Mouse (Mus musculus) forebrain, embryonic 11.5 days (tissue): ENCODE measurements around the gene Tmem262. TPM values are rescaled to one million over a fixed set of nuclear protein-coding genes. Genes with fewer than 3 reads are reported as not detected.

Experiments used
- ATAC-seq: fragments of 200-750 bp; cut with Nextera tagmentation; replicated peaks from 2 replicates; pipeline ENCODE4 v1.8.0; 2017; ENCODE audit warnings: moderate TSS enrichment; ENCODE audit not compliant: low FRiP score
- DNase-seq: peaks from one replicate; pipeline ENCODE4 v3.0.0-alpha.2; 2017; ENCODE audit warnings: low spot score
- H3K27ac ChIP-seq: fragments of 300-500 bp; sonication (generic); 2 replicates; pipeline ENCODE4 v1.5.1; 2014; ENCODE audit warnings: low read depth, low read length
- H3K27me3 ChIP-seq: fragments of 300-500 bp; sonication (generic); 2 replicates; pipeline ENCODE4 v1.6.1; 2014; ENCODE audit warnings: mild to moderate bottlenecking, low read length, mixed read lengths; ENCODE audit not compliant: control insufficient read depth, insufficient read depth
- H3K36me3 ChIP-seq: fragments of 300-500 bp; sonication (generic); 2 replicates; pipeline ENCODE4 v1.6.1; 2014; ENCODE audit warnings: mild to moderate bottlenecking, low read length, moderate library complexity, mixed read lengths; ENCODE audit not compliant: control insufficient read depth, insufficient read depth
- H3K4me1 ChIP-seq: fragments of 300-500 bp; sonication (generic); replicated peaks from 2 replicates; pipeline ENCODE4 v1.6.1; 2014; ENCODE audit warnings: low read length, mixed read lengths; ENCODE audit not compliant: control insufficient read depth, insufficient read depth
- H3K4me2 ChIP-seq: fragments of 300-500 bp; sonication (generic); 2 replicates; pipeline ENCODE4 v1.6.1; 2014; ENCODE audit warnings: low read depth, mild to moderate bottlenecking, low read length, moderate library complexity, mixed read lengths; ENCODE audit not compliant: severe bottlenecking
- H3K4me3 ChIP-seq: fragments of 300-500 bp; sonication (generic); 2 replicates; pipeline ENCODE4 v1.5.1; 2014; ENCODE audit warnings: low read depth, low read length
- H3K9ac ChIP-seq: fragments of 300-500 bp; sonication (generic); 2 replicates; pipeline ENCODE4 v1.6.1; 2014; ENCODE audit warnings: low read length
- H3K9me3 ChIP-seq: fragments of 300-500 bp; sonication (generic); 2 replicates; pipeline ENCODE4 v1.6.1; 2016; ENCODE audit warnings: low read length, mixed read lengths; ENCODE audit not compliant: control insufficient read depth
- WGBS: fragments of 180-500 bp; shearing (Covaris S2); extraction: QIAGEN DNeasy Blood & Tissue Kit; methylation state at CpG from one replicate; pipeline ENCODE4 v1.1.7; 2014; 5-methylcytosine and 5-hydroxymethylcytosine counted together
- polyA plus RNA-seq: library from polyadenylated mRNA; unstranded; fragments of >200 nt; fragmentation: Nextera tagmentation; extraction: Ambion mirVana; gene quantifications from 2 replicates; pipeline ENCODE4 v1.2.1, GENCODE M21; 2014

The Tmem262 gene
- polyA plus RNA-seq, 1 experiment from 2014 or later: not detected

- Histone ChIP-seq H3K36me3 (no peaks in the 10 kb centered on the region; the same call in 1 of the 2 replicates), H3K9ac (peak overlapping the region; percentile 70), H3K4me1 (peaks cover 19% of the 10 kb centered on the region), H3K4me3 (peak overlapping the region; percentile 55), H3K27ac (peak overlapping the region; percentile 83; the same call in 1 of the 2 replicates), H3K4me2 (peak overlapping the region; percentile 94), H3K9me3 (no peaks in the 10 kb centered on the region), H3K27me3 (no peaks in the 10 kb centered on the region)
- DNase-seq (no peak), ATAC-seq (no peak)
- WGBS: 43% methylated on average over 5 of the region's 5 CpGs
Observed at GRCm38 (mm10) chr19:6066571-6066970, 13.3 kb upstream of the Tmem262 start.

DNA sequence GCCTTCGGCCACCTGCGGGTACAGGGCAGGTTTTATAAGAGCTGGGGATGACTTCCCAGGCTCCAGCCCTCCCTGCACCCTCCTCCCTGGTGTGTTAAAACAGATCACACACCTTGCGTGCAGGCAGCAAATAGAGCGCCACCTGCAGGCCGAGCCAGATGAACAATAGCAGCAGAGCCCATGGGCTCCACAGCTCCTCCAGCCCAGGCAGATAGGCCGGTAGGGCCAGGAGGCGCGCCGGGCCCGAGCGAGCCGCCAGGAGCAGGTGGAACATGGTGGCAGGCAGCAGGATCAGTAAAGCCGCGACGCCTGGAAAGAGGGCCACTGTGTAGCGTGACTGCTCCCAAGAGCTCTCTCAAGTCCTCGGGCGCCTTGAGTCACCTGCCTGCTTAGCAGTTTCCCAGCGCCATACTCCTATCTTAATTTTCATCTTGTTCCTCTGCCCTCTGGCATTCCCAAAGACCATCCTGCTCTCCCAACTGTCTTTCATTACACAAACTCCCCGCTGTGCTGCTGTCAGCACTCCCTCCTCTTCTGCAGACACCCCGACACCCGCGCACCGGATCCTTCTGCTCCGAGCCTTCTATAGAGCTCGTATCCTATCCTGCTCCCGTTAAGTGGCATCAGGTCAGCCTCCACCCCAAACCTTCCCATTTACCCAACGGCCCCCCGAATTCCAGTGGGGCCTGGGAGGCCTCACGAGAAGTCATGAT lies 12.7 kb upstream of the Tmem262 start:
- H3K27me3 ChIP-seq: no peaks in the 10 kb centered on the region
- WGBS: under 1% methylated on average over 30 of the region's 30 CpGs
- peaks cover 15% of the 10 kb centered on the region for H3K4me1 ChIP-seq
- peak overlapping the region; percentile 55 for H3K4me3 ChIP-seq
- peak overlapping the region; percentile 83 for H3K27ac ChIP-seq
- no peaks in the 10 kb centered on the region for H3K9me3 ChIP-seq
- peak; percentile 94 for DNase-seq
- peak overlapping the region; percentile 94 for H3K4me2 ChIP-seq
- ATAC-seq: peak; percentile 67
- H3K9ac ChIP-seq: peak overlapping the region; percentile 70
- H3K36me3 ChIP-seq: no peaks in the 10 kb centered on the region; the same call in 1 of the 2 replicates

DNA sequence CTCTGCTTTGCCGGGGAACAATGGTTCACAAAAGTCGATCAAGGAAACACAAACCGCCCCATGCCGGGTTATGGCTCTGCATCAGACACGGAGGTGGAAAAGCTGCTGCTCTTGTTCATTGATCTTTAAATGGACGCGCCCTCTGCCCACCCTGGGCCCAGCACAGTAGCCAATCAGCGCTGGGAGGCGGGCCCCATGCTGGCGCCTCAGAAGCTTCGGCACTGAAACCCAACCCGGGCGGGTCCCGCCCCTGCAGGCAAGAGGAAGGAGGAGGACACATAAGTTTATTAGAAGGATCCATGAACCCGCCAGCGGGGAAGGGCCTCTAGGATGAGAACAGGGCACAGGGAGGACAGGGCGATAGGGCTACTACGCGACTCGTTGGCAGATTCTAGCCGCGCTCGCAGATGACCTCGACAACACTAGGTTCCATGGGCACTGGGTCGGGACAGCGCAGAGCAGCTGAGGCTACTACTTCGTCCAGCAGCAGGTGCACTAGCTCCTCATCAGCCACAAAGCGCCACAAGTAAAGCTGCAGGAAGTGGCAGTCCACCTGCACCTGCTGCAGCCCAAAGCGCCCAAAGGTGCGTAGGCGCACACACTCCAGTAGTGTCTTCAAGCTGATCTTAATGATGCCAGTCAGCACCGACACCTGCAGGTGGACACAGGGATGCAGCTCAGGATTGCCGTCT lies 12.0 kb upstream of the Tmem262 start, which contains the start of gene Tm7sf2:
Tm7sf2 (minus strand) TSS at position 650 of the 692 bp plus-strand sequence.
- peaks cover 9% of the 10 kb centered on the region for H3K4me1 ChIP-seq
- WGBS: 11% methylated on average over 33 of the region's 33 CpGs
- peak within 1 kb of the TSS; percentile 55 for H3K4me3 ChIP-seq
- peak within 1 kb of the TSS; percentile 70 for H3K9ac ChIP-seq
- ATAC-seq: peak; percentile 94
- H3K36me3 ChIP-seq: no peaks in the 10 kb centered on the region; the same call in 1 of the 2 replicates
- H3K9me3 ChIP-seq: no peaks in the 10 kb centered on the region
- H3K27ac ChIP-seq: peak within 1 kb of the TSS; percentile 83
- peak; percentile 95 for DNase-seq
- peak within 1 kb of the TSS; percentile 94 for H3K4me2 ChIP-seq
- H3K27me3 ChIP-seq: no peaks in the 10 kb centered on the region

DNA sequence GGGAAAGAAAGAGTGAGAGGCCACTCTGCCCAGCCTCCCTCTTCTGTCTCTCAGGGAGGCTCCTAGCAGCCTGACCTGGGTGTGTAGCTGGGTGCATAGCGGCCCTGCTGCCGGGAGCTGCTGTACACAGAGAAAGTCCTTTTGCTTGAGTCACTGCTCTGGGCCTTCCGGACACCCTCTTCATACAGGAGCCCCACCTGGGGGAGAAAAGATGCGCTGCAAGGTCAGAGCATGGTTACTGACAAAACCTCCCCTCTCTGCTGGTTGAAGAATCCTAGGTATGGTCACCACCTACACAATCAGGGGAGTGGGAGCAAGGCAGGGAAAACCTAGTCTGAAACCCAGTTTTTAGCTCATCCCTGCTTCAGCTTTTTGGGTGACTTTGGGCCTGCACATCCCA lies 10.9 kb upstream of the Tmem262 start:
- no peak for DNase-seq
- no peak for ATAC-seq
- no peak overlapping the region for H3K4me2 ChIP-seq
- no peak overlapping the region for H3K4me3 ChIP-seq
- no peaks in the 10 kb centered on the region; the same call in 1 of the 2 replicates for H3K36me3 ChIP-seq
- 87% methylated on average over 4 of the region's 4 CpGs for WGBS
- no peak overlapping the region for H3K9ac ChIP-seq
- H3K9me3 ChIP-seq: no peaks in the 10 kb centered on the region
- H3K4me1 ChIP-seq: peaks cover 9% of the 10 kb centered on the region
- no peaks in the 10 kb centered on the region for H3K27me3 ChIP-seq
- H3K27ac ChIP-seq: no peak overlapping the region

GRCm38 (mm10) chr19:6069851-6070250 lies 10.0 kb upstream of the Tmem262 start:
- H3K4me3 ChIP-seq: no peak overlapping the region
- no peak overlapping the region for H3K4me2 ChIP-seq
- WGBS: 94% methylated on average over 10 of the region's 10 CpGs
- peaks cover 9% of the 10 kb centered on the region for H3K4me1 ChIP-seq
- no peaks in the 10 kb centered on the region for H3K9me3 ChIP-seq
- H3K27ac ChIP-seq: no peak overlapping the region
- H3K36me3 ChIP-seq: no peaks in the 10 kb centered on the region; the same call in 1 of the 2 replicates
- H3K27me3 ChIP-seq: no peaks in the 10 kb centered on the region
- no peak overlapping the region for H3K9ac ChIP-seq
- DNase-seq (no peak), ATAC-seq (no peak)

DNA sequence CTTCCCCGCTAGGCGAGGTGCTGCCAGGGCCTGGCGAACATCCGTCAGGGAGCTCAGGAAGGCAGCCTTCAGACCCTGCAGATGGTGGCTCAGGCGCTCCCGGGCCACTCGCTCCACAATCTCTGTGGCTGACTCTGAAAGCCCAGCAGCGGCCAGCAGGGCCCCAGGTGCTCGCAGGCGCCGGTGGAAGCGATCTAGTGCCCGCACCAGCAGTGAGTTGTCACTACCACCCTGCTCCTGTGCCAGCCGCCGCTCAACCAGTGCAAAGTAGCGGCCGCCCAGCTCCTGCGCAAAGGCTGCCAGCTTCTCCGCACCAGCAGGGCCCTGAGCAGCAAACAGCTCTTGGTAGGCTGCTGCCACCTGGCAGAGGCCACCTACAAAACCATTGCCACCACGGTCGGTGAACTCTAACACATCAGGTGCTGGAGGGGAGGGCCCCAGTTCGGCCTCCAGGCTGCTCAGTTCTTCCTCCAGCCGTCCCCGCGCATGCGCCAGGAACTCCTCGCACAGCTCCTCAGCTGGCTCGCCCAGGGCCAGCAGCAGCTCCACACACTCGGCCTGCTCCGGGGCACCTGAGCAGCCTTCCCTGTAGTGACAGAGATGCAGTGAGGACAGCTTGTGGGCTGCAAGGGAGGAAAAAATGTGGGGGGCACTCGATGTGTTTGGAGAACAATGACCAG lies 9.1 kb upstream of the Tmem262 start:
- 91% methylated on average over 31 of the region's 31 CpGs for WGBS
- DNase-seq (no peak), ATAC-seq (no peak)
- Histone ChIP-seq H3K9me3 (no peaks in the 10 kb centered on the region), H3K27ac (no peak overlapping the region), H3K9ac (no peak overlapping the region), H3K4me2 (no peak overlapping the region), H3K36me3 (no peaks in the 10 kb centered on the region; the same call in 1 of the 2 replicates), H3K27me3 (no peaks in the 10 kb centered on the region), H3K4me1 (peaks cover 9% of the 10 kb centered on the region), H3K4me3 (no peak overlapping the region)

DNA sequence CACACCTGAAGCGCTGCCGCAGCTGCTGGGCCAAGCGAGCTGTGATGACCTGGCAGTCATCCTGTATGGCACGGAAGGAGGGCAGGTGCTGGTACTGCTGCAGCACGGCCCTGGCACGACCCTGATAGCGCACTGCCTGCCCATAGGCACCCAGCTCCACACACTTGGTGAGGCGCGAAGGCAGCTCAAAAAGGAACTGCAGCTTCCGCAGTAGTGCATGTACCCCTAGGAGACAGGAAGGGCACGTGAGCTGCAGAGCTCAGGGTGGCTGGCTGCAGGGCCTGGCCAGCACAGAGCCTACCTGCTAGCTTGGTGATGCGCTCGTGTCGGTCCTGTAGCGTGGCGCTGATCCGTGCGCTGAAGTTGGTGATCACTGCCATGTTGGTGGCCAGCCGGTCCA lies 8.6 kb upstream of the Tmem262 start:
- Histone ChIP-seq H3K36me3 (no peaks in the 10 kb centered on the region; the same call in 1 of the 2 replicates), H3K4me2 (no peak overlapping the region), H3K27me3 (no peaks in the 10 kb centered on the region), H3K4me1 (peaks cover 12% of the 10 kb centered on the region), H3K9me3 (no peaks in the 10 kb centered on the region), H3K4me3 (no peak overlapping the region), H3K27ac (no peak overlapping the region), H3K9ac (no peak overlapping the region)
- DNase-seq (no peak), ATAC-seq (no peak)
- 95% methylated on average over 19 of the region's 19 CpGs for WGBS

DNA sequence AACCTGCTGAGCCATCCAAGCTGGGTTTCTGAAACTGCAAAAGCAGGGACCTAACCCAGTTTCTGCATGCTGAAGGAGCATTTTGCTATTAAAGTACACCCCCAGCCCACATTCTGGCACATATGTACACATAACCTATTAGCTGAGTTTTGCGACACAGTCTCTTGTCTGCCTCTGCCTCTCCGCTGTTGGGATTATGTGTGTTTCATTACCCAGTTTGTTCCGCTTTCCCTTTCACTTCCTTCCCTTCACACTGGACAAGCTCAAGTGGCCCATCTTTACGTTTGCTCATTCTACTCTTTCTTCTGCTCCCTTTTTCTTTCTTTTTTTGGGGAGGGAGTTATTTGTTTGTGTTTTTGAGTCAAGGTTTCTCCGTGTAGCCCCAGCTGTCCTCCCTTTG lies 5.9 kb upstream of the Tmem262 start:
- Histone ChIP-seq H3K4me2 (no peak overlapping the region), H3K36me3 (no peaks in the 10 kb centered on the region; the same call in 1 of the 2 replicates), H3K27ac (no peak overlapping the region), H3K9me3 (no peaks in the 10 kb centered on the region), H3K4me3 (no peak overlapping the region), H3K4me1 (peaks cover 5% of the 10 kb centered on the region), H3K9ac (no peak overlapping the region), H3K27me3 (no peaks in the 10 kb centered on the region)
- WGBS: 93% methylated on average over 5 of the region's 5 CpGs
- DNase-seq (no peak), ATAC-seq (no peak)
